Mouse (Mus musculus): ENCODE measurements at regions not wholly inside any gene's neighbourhood (a gene's known extent, or its start where the extent isn't known, plus 50 kb on each side); places are given as distances from the start of the nearest gene placed in this dataset.

GRCm38 (mm10) chr6:127266813-127267165, 114.8 kb upstream of the Ccnd2 start:
- TF ChIP-seq CTCF (IDR thresholded peaks at IDR 0.05; ENCODE audit: low read depth): peak; percentile 66
- TF ChIP-seq EP300 (IDR thresholded peaks at IDR 0.05; ENCODE audit: low read depth): no peak

All from liver, postnatal 0 days (tissue).